Mouse (Mus musculus) erythroid progenitor cell, adult 5-6 weeks (primary cell): Measurements from ENCODE around the gene Lhfpl2. TPM values are rescaled to one million over a fixed set of nuclear protein-coding genes. Genes with fewer than 3 reads are reported as not detected.

Experiments used
- ATAC-seq: replicated peaks from 2 replicates; pipeline ENCODE4 v1.8.0; 2016; ENCODE audit warnings: moderate number of reproducible peaks, mild to moderate bottlenecking, moderate TSS enrichment, inconsistent platforms; ENCODE audit not compliant: poor library complexity, low FRiP score, severe bottlenecking
- total RNA-seq, 2 experiments: library from RNA; stranded (forward) in 1 of 2; stranded (reverse) in 1 of 2; fragments of 150-400 nt in 1 of 2; fragments of 186-747, 209-891 nt in 1 of 2; gene quantifications; 2 replicates each; pipeline versions ENCODE4 v1.2.3 to v1.2.4; 2015 to 2017; ENCODE audit warnings: low replicate concordance in 2 of 2

The Lhfpl2 gene
- total RNA-seq, 2 experiments from 2014 or later: 6.7 to 7.8 TPM

DNA sequence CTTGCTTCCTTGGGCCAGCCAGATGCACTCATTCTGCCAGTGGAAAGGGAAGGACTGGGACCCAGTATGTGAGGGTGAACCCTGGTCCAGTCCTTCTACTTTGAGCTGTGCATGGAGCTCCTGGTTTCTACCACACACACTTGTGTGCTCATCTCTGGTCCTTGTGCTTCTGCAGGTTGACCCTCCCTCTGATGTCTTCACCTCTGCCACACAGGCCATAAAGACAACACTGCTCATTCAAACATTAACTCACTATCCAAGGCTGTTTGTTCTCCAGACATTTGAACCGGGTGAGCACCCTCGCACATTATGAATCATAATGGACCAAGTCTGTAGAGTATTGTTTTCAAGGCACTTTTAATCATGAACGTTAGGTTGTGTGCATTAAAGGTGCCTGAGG, 37.0 kb downstream of the Lhfpl2 start:
- no peak for ATAC-seq

GRCm38 (mm10) chr13:94095202-94095601, 37.6 kb downstream of the Lhfpl2 start:
- ATAC-seq: no peak

DNA sequence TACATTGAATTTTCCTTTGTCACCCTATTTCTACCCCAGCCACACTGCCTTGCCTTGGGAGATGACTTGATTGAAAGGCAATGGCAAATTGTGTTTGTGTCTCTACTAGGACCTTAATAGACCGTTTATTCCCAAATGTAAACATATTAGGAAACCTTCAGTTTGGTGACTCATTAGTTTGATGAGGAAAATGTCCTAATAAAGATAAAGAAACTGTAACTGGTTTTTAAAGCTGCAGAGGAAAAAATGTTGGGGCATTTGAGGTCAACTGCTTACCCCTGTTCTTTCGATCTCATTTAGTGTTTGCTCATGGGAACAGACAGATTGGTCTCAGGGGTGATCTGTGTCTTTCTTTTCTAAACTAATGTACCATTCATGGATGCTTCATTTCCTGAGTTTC, 40.1 kb downstream of the Lhfpl2 start:
- ATAC-seq: no peak

GRCm38 (mm10) chr13:94098369-94099084, 40.9 kb downstream of the Lhfpl2 start:
- ATAC-seq: no peak

- ATAC-seq: no peak
Observed at GRCm38 (mm10) chr13:94099087-94099486, 41.5 kb downstream of the Lhfpl2 start.

DNA sequence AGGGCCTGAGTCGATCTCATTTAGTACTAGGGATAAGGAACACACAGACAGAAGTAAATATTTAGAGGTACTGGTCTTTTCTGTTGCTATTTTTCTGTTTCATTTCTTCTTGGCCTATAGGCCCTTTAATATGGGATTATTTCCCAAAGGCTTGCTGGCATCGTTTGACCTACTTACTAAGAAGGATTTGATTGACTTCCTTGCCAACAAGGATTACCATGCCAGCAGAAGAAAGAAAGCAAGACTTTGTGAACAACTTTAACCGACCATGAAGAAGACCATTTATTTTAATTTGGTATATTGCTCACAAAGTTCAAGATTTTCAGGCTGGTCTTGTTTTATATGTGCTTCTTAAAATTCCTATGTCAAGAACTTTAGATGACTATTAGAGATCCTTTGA, 42.8 kb downstream of the Lhfpl2 start:
- no peak for ATAC-seq

DNA sequence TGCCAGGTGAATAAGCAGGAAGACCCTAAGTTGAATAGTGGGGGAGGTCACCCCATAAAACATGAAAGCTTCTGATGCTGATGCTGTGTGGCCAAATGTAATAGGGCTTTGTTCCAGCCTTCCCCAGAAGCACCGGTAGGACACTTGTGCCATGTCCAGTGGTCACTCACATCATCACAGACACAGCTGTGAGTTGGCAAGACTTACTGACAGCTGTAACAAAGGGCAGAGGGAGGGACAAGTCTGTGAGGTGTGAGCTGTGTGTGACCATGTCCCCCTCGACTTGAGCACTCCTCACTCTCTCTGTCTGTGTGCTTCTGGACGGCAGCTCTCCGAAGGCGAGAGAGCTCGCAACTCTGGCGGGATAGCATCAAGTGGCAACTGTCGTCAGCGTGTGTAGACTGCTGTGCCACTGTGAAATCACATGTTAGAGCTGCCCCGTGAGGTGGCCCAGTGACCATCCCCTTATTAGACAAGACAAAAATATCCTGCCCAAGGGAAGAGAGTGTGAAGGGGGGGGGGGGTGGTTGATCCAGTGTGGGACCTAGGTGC, 43.5 kb downstream of the Lhfpl2 start:
- ATAC-seq: no peak

GRCm38 (mm10) chr13:94104866-94105475, 47.4 kb downstream of the Lhfpl2 start:
- no peak for ATAC-seq

GRCm38 (mm10) chr13:94106431-94106830, 48.8 kb downstream of the Lhfpl2 start:
- no peak for ATAC-seq

GRCm38 (mm10) chr13:94106983-94107382, 49.4 kb downstream of the Lhfpl2 start:
- no peak for ATAC-seq

GRCm38 (mm10) chr13:94110556-94110955, 53.0 kb downstream of the Lhfpl2 start:
- ATAC-seq: no peak

GRCm38 (mm10) chr13:94115476-94115875, 57.9 kb downstream of the Lhfpl2 start:
- no peak for ATAC-seq

GRCm38 (mm10) chr13:94116705-94117410, 59.3 kb downstream of the Lhfpl2 start:
- no peak for ATAC-seq

DNA sequence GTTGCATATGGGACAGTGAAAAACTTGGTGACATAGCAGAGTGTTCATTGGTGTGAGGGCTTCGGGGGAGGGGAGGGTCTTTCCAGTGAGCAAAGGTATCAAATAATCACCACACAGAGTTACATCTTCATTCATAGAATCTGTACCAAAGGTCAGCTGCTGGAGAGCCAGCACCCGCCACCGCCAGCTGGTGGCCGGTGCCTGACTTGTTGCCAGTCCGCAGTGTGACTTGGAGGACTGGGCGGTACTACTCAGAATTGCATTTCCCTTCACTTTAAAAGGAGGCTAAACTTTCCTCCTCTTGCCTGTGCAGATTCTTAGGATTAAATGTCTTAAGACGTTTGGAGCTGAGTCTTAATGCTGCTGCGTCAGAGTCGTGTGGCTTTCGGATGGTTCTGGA, 59.9 kb downstream of the Lhfpl2 start:
- ATAC-seq: no peak

DNA sequence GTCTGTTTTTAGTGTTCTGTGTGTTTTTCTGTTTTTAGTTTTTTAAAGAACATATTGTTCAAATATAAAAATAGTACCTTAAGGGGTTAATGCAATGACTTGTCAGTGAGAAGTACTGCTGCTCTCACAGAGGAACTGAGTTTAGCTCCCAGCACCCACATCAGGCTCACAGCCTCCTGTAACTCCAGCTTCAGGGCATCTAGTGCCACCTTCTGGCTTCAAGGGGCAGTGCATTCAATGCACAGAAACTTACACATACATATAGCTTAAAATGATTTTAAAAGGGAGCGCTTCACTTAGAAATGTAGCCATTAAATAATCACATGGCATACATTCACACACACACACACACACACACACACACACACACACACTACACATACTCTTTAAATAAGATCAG, 60.5 kb downstream of the Lhfpl2 start:
- no peak for ATAC-seq

- no peak for ATAC-seq
Observed at GRCm38 (mm10) chr13:94119309-94119708, 61.7 kb downstream of the Lhfpl2 start.

GRCm38 (mm10) chr13:94122703-94123592, 65.4 kb downstream of the Lhfpl2 start:
- no peak for ATAC-seq

DNA sequence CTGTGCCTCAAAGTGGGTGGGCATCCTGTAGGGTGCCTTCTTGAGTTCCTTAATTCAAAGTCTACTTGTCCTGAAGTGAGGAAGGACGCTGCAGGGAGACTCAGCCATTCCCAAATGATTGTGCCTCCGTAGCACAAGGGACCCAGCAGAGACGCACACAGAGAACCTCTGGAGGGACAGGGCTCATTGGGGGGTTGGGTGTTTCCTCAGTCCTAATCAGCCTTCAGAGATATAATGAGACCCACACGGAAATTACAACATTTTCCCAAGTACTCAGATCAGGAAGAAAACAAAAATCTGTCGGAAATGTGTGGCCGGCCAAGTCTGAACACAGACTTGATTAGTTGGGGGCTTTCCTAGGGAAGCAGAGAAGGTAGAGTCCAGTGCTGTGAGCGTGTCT, 72.8 kb downstream of the Lhfpl2 start:
- ATAC-seq: no peak

GRCm38 (mm10) chr13:94131135-94131534, 73.5 kb downstream of the Lhfpl2 start:
- no peak for ATAC-seq
